Mouse (Mus musculus) liver (tissue): ENCODE measurements around the gene Olfr1054.
"Not testable (repeated sequence)": the region's sequence is repeated elsewhere in the genome, so short reads cannot be mapped to it uniquely, and the experiment has no call there.

Experiments used
- DNase-seq: peaks from one replicate; pipeline ENCODE4 v3.0.0-alpha.2; 2020; ENCODE audit warnings: mixed read lengths

Gene Olfr1054

GRCm38 (mm10) chr2:86335333-86335732 is at the start of gene Olfr1054:
TSS of gene Olfr1054 (minus strand) at chr2:86335433.
- DNase-seq, result no peak

DNA sequence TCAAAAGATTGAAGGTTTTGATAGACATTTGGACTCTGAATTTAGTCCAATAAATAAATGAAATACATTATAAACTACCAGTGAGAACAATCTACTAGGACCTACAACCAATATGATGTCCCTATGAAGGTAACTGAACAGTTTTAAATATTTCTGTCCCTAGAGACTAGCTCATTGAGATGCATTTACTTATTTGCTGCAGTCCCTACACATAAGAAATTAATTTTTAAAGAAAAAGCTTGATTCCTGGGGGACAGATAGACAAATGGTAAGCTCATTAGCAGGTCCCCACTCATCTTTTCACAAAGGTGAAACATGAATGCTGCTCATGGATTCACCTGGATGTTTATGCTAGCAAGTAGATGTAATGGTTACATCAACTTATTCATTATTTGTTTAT is 43.1 kb upstream of the Olfr1054 start, which contains the start of gene Olfr1057:
Gene Olfr1057, minus strand, starts transcription at position 101 of the 400 bp plus-strand sequence.
- DNase-seq, result no peak

DNA sequence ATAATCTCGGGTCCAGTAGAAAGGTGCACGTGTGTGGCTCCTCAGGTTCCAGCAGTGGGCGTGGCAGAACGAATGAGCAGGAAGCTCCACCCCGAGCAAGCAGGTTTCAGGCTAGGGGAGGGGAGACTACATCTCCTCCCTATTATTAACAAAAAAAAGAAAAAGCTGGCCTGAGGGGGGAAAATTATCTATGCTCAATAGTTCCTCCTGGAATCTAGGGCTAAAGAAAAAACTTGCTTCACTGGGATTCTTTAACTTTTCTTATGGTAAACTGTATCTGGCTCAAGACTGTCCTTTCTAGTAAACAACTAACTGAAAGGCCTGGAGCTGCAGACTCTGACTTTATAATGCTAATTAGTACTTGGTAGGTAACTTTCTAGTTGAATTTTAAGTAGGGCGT is 31.1 kb upstream of the Olfr1054 start:
- not testable (repeated sequence) for DNase-seq

DNA sequence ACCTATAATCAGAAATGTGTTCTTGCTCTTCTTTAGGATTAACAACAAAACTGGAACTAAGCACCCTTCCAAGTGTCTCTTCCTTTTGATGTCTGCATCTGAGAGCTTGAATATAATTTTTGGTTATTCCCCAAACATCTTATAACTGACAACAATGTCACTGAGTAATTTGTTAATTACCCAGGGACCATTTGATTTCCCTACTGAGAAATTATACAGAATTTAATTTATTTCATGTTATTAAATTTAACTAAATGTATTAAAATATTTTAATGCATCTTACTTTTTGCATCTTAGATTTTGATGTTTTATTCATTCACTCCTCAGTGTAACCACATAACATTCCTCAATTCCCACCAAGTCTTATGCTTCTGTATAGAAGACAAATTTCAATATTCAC is 27.1 kb upstream of the Olfr1054 start, which contains the start of gene Olfr1056:
Gene Olfr1056, minus strand, starts transcription at position 101 of the 400 bp plus-strand sequence.
- DNase-seq, result no peak

DNA sequence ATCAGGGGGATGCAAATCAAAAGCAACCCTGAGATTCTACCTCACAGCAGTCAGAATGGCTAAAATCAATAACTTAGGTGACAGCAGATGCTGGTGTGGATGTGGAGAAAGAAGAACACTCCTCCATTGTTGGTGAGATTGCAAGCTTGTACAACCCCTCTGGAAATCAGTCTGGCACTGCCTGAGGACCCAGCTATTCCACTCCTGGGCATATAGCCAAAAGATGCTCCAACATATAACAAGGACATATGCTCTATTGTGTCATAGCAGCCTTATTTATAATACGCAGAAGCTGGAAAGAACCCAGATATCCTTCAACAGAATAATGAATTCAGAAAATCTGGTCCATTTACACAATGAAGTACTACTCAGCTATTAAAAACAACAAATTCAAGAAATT is 16.5 kb upstream of the Olfr1054 start:
- not testable (repeated sequence) for DNase-seq

GRCm38 (mm10) chr2:86350184-86350583 is 15.0 kb upstream of the Olfr1054 start, which contains the start of gene Olfr1055:
TSS of gene Olfr1055 (minus strand) at chr2:86350284.
- DNase-seq, result no peak

DNA sequence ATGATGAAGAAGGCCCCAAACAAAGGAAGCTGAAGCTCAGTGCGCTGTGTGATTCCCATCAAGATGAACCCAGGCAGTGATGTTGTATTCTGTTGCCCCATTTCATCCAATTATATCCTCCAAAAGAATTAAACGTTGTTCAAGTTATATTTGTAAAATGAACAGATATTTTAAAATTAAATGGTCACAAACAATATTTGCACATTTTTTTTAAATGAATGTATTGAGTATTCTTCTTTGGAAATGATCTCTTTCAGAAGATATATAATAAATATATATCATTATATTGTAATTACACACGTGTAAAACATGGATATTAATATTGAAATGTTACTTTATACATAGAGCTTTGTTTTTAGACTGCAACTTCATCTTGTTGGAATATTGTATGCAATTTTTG is 20.0 kb downstream of the Olfr1054 start, which contains the start of gene Olfr1053:
Gene Olfr1053, minus strand, starts transcription at position 101 of the 400 bp plus-strand sequence.
- no peak for DNase-seq

DNA sequence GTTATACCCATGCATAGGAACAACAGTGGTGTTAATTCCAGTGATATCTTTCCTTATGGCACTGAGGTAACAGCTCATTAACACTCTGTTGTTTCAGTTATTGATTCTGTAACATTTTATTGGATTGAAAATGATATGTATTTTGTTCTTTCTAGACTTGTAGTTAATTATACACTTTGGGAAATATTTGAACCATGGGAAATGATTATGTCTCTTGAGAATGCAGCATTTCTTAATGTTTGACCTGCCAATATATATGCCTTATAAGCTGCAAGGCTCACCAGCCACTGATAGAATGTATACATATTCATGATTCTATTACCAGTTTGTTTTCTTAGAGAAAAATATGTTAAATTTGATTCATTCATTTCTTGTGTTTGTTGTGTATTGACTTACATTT is 43.1 kb downstream of the Olfr1054 start, which contains the start of gene Olfr1052:
Gene Olfr1052, plus strand, starts transcription at position 301 of the 400 bp plus-strand sequence.
- DNase-seq, result no peak
